Mouse (Mus musculus) small intestine, adult 2 months (tissue): Measurements from ENCODE around the gene Krtap13-1.

Experiments
- CTCF ChIP-seq: fragments of 200-500 bp; IDR thresholded peaks from 2 replicates; pipeline ENCODE4 v1.5.1; 2012; ENCODE audit warnings: low read depth, mild to moderate bottlenecking, control low read depth, inconsistent platforms, low read length, moderate library complexity, mixed read lengths; ENCODE audit not compliant: insufficient replicate concordance, insufficient read length; ENCODE audit errors: extremely low read depth
- POLR2A ChIP-seq: fragments of 200-500 bp; IDR thresholded peaks from 2 replicates; pipeline ENCODE4 v1.6.1; 2012; ENCODE audit warnings: low read depth, mild to moderate bottlenecking, control low read depth, inconsistent platforms, low read length, moderate library complexity

- TF ChIP-seq CTCF (no peak), POLR2A (no peak)
These were observed 32.4 kb upstream of the Krtap13-1 start for GRCm38 (mm10) chr16:88696256-88696655.
